Mouse (Mus musculus) brain, embryonic 14.5 days (tissue): ENCODE results near the gene Tac2.

Source experiments
- CTCF ChIP-seq: fragments of 200-500 bp; IDR thresholded peaks from 2 replicates; pipeline ENCODE4 v1.5.1; 2012; ENCODE audit warnings: inconsistent platforms, mild to moderate bottlenecking, moderate library complexity, borderline replicate concordance; ENCODE audit not compliant: insufficient read depth, insufficient read length; ENCODE audit errors: extremely low read depth
- POLR2A ChIP-seq: fragments of 200-500 bp; IDR thresholded peaks from 2 replicates; pipeline ENCODE4 v1.6.1; 2012; ENCODE audit warnings: mild to moderate bottlenecking, inconsistent platforms, borderline replicate concordance; ENCODE audit not compliant: poor library complexity, insufficient read depth, insufficient read length, severe bottlenecking; ENCODE audit errors: extremely low read depth

GRCm38 (mm10) chr10:127708850-127709370, 15.4 kb upstream of the Tac2 start:
- TF ChIP-seq CTCF (no peak), POLR2A (no peak)
